Mouse (Mus musculus): ENCODE measurements around the gene Dynlt1f.
"Not testable (repeated sequence)": the region's sequence is repeated elsewhere in the genome, so short reads cannot be mapped to it uniquely, and the experiment has no call there.

The Dynlt1f gene

GRCm38 (mm10) chr17:6624926-6625558 lies 30.7 kb downstream of the Dynlt1f start:
- not testable (repeated sequence) for DNase-seq (ENCODE audit: low spot score in 2 of 2)

DNA sequence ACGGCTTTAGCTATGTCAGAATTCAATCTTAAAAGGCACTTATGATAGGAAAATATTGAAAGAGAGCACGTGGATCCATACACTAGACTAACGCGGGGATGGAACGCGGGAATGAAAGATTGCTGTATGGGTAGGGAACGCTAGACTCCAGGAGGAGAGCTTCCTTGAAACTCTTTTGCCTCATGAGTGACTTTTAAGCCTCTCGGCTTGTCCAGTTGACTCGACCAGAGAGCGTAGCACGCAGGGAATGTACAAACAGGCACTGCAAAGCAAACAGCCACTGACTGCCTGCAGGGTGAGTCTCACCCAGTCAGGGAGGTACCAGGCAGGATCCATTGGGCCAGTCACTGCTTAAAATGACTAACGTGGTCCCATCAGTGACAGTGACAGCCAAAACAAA lies 33.7 kb downstream of the Dynlt1f start:
- not testable (repeated sequence) for DNase-seq (ENCODE audit: low spot score in 2 of 2)

GRCm38 (mm10) chr17:6620730-6621451 lies 34.8 kb downstream of the Dynlt1f start:
- not testable (repeated sequence) for DNase-seq (ENCODE audit: low spot score in 2 of 2)

GRCm38 (mm10) chr17:6620035-6620434 lies 35.7 kb downstream of the Dynlt1f start:
- DNase-seq (ENCODE audit: low spot score in 2 of 2), result not testable (repeated sequence)

- DNase-seq (ENCODE audit: low spot score in 2 of 2), result not testable (repeated sequence)
Measured at GRCm38 (mm10) chr17:6619271-6619670, 36.4 kb downstream of the Dynlt1f start.

- not testable (repeated sequence) for DNase-seq (ENCODE audit: low spot score in 2 of 2)
Measured at GRCm38 (mm10) chr17:6617689-6618400, 37.9 kb downstream of the Dynlt1f start.

GRCm38 (mm10) chr17:6616731-6617130 lies 39.0 kb downstream of the Dynlt1f start:
- not testable (repeated sequence) for DNase-seq (ENCODE audit: low spot score in 2 of 2)

- not testable (repeated sequence) for DNase-seq (ENCODE audit: low spot score in 2 of 2)
Measured at GRCm38 (mm10) chr17:6614316-6614715, 41.4 kb downstream of the Dynlt1f start.

DNA sequence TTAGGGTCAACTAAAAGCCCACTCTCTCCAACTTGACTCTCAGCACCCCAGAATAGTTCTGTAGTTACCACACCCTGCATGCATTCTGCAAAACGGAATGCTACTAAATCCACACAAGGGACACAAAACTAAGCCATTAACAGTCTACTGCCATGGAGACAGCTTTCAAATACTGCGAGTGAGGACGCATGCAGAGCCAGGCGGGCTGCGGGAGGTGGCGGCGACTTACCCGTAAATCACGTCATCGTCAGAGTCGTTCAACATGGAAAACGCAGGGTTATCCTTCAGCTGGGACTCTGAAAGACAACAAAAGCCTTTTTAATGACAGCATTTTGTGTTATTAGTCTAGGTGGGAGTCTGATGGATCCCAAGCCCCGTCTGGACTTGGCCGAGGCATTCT lies 42.2 kb downstream of the Dynlt1f start:
- not testable (repeated sequence) for DNase-seq (ENCODE audit: low spot score in 2 of 2)

GRCm38 (mm10) chr17:6605347-6605746 lies 50.4 kb downstream of the Dynlt1f start:
- DNase-seq (ENCODE audit: low spot score in 2 of 2), result not testable (repeated sequence)

DNA sequence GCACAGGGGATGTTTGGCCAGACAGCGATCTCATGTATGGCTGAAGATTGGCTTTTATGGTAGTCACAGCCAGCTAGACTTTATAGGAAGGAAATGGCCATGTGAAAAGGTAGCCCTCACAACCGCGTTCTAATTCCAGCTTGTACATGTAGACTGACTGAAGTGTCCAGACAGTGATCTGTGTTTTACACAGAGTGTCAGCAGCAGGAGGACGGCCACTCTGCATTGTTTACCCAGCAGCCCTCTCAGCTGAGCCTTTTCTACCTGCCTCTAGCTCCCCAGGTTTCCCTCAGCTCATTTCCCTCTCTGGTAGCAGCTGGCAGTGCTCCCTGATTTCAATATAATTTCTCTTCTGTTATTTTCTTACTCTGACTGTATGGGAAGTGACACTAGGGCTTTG lies 53.5 kb downstream of the Dynlt1f start:
- not testable (repeated sequence) for DNase-seq (ENCODE audit: low spot score in 2 of 2)

GRCm38 (mm10) chr17:6601204-6601911 lies 54.3 kb downstream of the Dynlt1f start, which contains the start of gene Dynlt1c:
TSS of gene Dynlt1c (plus strand) at chr17:6601671.
- peak; percentile 48 to 53 for DNase-seq (ENCODE audit: low spot score in 2 of 2)

- not testable (repeated sequence) for DNase-seq (ENCODE audit: low spot score in 2 of 2)
Measured at GRCm38 (mm10) chr17:6600216-6600911, 55.3 kb downstream of the Dynlt1f start.

GRCm38 (mm10) chr17:6598356-6598755 lies 57.3 kb downstream of the Dynlt1f start:
- not testable (repeated sequence) for DNase-seq (ENCODE audit: low spot score in 2 of 2)
